20 mouse cellular contexts compared by ENCODE assay signal in the genomic region with DNA sequence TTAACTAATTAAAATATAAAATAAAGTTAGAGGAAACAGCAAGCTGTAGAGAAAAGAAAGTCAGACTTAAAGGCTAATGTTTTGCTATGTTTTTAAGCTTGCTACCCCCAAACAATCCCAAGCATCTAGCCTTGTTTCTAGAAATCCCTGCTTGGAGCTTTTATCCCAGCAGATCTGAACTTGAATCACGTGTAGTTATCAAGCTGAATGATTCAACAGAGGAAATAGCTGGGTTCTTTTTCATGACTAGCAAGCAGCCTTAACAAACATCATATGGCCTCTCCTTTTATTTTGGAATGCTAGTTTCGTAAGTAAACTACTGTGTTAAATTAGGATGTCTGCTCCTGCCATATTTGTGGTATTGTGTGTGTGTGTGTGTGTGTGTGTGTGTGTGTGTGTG. TPM values are rescaled to one million over a fixed set of nuclear protein-coding genes. Genes with fewer than 3 reads are reported as not detected.
"Had no signal": no experiment of that assay in that cellular context is flagged by ENCODE, and none has a peak within 500 bp of the region (broad histone marks: within the 10 kb centered on the region; RNA-seq: fewer than 3 reads in every experiment).

No protein-coding gene starts in this region.

- H3K9ac ChIP-seq: lung, embryonic 15.5 days; midbrain, embryonic 13.5 days; midbrain, embryonic 15.5 days; neural tube, embryonic 12.5 days had no signal

- H3K27ac ChIP-seq: lung, embryonic 15.5 days; macrophage; midbrain, embryonic 13.5 days; midbrain, embryonic 15.5 days; neural tube, embryonic 12.5 days had no signal

- H3K4me1 ChIP-seq: lung, embryonic 15.5 days; midbrain, embryonic 13.5 days; midbrain, embryonic 15.5 days; neural tube, embryonic 12.5 days had no signal

- H3K27me3 ChIP-seq: lung, embryonic 15.5 days; megakaryocyte, embryonic 14.5 days; midbrain, embryonic 13.5 days; midbrain, embryonic 15.5 days; neural tube, embryonic 12.5 days had no signal

- H3K36me3 ChIP-seq: lung, embryonic 15.5 days; midbrain, embryonic 13.5 days; midbrain, embryonic 15.5 days; neural tube, embryonic 12.5 days had no signal

- ATAC-seq: lung, postnatal 0 days; midbrain, embryonic 13.5 days; midbrain, embryonic 15.5 days had no signal

- DNase-seq: lung, adult 2 months; lung, postnatal 14 days; lung, postnatal 36 days; retina, postnatal 1 day; right cerebral cortex, adult 18-20 months; right cerebral cortex, postnatal 25 days; right cerebral cortex, postnatal 4 days; spleen, adult 18-20 months; thymus, adult 18-20 months; thymus, postnatal 14 days; thymus, postnatal 36 days had no signal

- H3K9me3 ChIP-seq: lung, embryonic 15.5 days; megakaryocyte, embryonic 14.5 days; midbrain, embryonic 13.5 days; midbrain, embryonic 15.5 days; neural tube, embryonic 12.5 days had no signal

- H3K4me2 ChIP-seq: lung, embryonic 15.5 days; midbrain, embryonic 11.5 days; midbrain, embryonic 13.5 days; midbrain, embryonic 15.5 days; neural tube, embryonic 12.5 days had no signal

- H3K4me3 ChIP-seq: lung, embryonic 15.5 days; megakaryocyte, embryonic 14.5 days; midbrain, embryonic 13.5 days; midbrain, embryonic 15.5 days; neural tube, embryonic 12.5 days had no signal

RNA-seq across cellular contexts. Expression of a gene that starts 21.9 kb away (rescaled TPM):
- polyA plus RNA-seq: macrophage had no signal

RNA-seq across cellular contexts. Expression of a gene that starts 47.1 kb away (rescaled TPM):
- polyA plus RNA-seq: lung, adult 2 months; small intestine, adult 2 months had no signal
